Mouse (Mus musculus) T-cell, adult 2 months (primary cell): ENCODE measurements around the gene Cfap65.

Experiments
- DNase-seq: peaks from one replicate; pipeline ENCODE4 v3.0.0; 2022; ENCODE audit warnings: low spot score

The Cfap65 gene

DNA sequence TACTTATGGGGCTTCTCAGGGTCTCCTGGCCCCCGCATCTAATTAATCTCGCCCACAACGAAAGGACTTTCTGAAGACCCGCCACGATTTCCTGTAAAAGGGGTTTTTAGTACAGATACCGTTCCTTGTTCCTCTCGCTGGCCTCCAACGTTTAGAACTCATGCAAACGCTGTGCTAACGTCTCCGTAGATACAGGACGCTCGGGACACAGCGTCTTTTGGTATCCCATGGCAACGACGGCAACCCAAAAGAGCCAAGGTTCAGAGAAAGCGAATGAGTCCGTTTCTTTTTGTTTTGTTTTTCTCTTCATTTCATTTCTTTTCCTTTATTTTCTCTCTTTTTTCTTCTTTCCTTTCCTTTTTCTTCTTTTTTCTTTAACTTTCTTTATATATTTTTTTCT, at the start of gene Cfap65:
TSS of gene Cfap65 (minus strand) at position 198 of the 400 bp plus-strand sequence.
- no peak for DNase-seq

DNA sequence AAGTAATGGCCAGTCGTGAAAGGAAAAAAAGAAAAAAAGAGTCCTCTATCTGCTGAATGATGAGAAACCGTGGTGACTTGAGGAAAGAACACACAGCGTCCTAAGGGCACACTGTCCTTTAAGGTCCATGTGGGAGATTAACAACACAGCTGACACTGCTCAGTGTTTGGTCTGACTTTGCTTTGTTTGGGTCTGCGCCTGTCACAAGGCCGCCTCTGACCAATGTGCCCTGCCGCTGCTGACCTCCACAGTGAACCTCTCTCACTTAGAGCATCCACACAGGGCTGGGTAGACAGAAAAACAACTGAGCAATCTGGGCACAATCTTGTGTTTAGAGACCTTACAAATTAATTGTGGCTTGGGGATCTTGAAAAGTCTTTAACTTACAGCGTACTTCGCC, 41.6 kb upstream of the Cfap65 start:
- DNase-seq: no peak

DNA sequence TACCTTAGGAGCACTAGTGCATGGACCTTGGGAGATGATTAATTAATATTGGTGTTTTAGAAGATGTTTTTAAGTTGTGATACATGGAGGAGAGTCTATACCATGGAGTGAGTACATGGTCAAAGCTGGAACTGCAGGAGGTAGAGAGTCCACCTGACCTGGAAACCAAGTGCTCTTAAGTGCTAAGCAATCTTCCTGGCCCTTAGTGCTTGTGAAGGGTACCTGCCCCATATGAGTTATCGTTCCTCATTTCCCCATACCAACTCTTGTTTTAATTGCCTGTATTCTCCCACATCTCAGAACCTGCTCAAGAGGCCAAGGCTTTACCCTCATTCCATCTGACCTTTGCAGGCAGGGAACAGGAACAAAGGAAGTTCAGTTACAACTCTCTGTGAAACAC, 40.5 kb upstream of the Cfap65 start:
- DNase-seq: no peak

DNA sequence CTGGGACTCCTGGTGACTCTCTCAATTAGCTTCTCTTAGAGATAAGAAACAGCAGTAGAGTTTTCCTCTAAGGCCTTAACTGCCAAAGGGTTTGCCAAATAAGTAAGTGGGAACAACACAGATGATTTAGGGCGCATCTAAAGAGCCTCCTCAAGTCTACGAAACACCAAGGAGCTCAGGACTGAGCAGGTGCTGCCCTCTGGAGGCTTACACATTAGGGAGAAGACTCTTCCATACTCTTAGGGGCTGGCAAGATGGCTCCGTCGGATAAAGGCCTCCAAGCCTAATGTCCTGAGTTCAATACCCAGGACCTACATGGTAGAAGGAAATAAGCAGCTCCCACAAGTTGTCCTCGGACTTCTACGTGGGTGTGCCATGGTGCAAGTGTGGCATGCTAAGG, 38.2 kb upstream of the Cfap65 start:
- no peak for DNase-seq

DNA sequence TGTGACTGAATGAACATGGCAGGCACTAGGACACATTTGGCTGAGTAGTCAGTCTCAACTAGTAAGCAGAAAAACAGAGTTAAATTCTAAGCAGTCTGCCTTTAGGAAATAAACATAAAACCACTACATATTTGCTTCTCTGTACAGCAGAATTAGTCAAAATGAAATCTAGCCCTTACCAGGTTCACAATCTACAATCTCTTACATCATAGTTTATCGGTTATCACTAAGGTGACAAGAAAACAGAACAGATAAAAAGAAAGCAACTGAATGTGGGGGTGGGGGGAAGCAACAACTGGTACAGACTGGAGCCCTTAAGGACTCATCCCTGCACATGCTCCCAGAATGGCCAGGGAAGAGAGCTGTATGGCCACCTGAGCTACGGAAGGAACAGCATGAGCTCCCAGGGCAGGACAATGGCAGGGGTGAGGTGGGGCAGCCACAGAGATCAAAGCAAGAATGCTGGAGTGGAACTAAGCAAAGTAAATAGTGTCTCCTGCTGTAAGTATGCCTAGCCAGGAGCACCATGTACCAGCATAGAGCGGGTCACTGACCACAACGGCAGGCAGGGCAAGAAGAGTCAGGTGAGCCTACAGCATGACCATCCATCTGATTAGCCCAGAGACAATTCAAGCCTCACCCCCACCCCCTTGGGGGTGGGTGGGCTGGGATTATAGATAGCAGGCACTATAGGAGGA, 36.1 kb upstream of the Cfap65 start:
- DNase-seq: no peak

DNA sequence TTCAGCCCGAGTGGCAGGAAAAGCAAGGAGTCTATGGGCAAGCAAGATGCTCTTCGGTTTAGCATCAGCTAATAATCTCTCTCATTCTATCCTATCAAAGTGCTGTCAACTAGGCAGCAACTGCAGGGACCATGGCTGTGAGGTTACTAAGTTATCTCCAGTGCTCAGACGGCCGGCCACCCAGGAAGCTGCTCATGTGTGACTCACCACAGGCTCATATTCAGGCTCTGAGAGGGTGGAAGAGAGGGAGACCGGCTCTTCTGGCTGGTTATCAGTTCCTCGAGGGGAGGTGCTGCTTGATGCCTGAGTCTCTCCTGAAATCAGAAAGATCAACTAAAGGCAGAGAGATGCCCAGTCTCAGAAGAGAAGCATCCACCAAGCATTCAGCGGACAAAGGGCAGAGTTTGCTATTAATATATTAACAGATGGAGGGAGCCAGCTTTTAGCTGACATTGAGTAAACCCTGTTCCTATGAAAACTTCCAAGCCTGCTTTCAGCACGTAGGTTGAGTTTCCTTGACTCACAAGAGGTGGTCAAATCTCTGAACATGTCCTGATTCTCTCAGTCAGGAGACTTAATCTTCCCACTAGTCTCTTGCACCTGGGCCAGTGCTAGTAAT, 32.7 kb upstream of the Cfap65 start:
- DNase-seq: no peak

DNA sequence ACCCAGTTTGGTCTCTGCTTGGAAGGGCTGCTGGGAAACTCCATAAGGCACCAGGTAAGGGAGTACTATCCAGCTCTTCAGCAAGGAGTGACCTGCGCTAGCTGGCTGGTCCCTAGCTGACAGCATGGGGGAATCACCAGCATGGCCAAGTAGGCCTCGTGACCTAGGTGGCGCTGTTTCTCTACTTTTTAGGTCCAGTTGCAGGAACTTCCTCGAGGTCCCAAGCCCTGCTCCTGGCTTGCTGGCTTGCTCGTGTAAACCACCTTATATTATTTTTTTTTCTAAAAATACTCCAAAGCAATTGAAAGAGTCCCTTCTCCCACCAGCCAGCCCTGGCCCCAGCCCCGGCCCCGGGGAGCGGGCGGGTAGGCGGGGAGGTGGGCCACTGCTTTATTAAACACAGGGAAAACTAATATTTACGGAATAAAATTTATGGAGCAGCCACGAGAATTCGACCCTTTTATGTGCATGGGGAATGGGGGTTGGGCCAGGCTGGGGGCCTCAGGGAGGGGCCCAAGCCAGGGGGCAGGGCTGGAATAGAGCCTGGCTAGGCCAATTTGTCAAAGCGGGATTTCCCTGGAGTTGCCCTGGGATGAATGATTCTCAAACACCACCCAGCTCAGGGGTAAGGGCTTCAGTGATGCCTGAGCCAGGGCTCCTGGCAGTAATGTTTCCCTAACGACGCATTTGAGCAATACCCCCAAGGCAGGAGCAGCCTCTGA, 29.3 kb upstream of the Cfap65 start:
- DNase-seq: peak; percentile 5

DNA sequence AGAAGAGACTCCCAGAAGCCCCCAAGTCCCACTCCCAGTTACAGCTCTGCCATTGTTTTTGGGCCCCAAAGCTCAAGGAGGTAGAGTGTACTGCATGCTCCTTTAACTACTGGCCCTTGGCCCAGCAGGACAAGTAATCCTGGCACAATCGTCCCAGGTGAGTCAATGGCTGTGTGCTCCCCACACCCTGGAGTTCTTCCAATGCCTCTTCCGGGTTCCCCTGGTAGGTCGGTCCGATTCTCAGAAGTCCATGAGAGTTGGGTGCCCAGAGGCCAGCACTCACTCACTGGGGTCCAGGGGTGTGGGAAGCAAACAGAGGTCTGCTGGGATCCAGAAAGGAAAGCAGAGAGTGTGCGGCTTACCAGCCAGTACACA, 27.4 kb upstream of the Cfap65 start:
- DNase-seq: no peak

DNA sequence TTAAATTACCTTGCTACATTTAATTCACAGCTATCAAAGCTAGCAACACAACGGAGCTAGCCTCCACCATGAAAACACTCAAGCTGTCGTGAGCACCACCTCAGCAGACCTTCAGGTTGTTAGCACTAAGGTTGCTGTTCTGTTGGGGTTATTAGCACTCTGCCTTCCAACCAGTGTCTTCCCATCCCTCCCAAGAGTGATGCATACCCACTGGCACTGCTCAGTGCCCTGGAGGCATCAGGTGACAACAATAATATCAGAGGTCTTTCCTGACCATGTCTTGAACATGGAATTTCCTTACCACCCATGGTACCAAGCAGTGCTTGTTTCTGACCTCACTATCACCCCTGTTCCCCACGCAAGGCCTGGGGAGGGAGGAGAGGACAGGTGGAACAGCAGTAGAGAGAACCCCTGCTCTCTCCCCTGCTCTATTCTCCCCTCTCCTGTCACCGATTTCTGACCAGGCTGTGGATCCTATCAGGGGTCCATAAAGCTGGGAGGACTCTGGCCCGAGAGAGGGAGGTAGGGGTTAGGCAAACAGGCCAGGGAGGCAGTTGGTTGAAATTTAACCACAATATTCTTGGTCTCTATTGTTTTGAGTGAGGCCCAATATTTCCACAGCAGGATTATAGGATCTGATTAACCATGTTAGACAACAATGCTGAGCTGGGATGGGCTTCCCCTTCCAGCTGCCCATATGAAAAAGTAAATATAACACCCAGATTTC, 26.9 kb upstream of the Cfap65 start:
- no peak for DNase-seq

DNA sequence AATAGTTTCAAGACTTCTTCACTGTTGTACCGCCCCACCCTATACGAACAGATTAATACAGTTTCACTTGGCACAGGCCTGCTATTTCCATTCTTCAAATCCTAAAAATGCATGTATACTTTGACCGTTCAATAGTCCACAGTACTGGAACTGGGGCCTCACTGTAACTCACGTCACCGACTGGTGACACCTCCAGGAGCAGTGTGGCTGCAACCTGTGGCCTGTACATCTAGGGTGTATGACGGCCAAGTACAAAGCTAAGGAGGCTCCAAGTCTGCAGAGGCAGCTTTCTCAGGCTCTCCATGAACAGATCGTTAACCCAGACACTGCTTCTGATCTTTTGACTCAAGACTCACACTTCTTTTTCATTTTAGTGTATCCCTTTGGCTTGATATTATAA, 26.3 kb upstream of the Cfap65 start:
- no peak for DNase-seq

DNA sequence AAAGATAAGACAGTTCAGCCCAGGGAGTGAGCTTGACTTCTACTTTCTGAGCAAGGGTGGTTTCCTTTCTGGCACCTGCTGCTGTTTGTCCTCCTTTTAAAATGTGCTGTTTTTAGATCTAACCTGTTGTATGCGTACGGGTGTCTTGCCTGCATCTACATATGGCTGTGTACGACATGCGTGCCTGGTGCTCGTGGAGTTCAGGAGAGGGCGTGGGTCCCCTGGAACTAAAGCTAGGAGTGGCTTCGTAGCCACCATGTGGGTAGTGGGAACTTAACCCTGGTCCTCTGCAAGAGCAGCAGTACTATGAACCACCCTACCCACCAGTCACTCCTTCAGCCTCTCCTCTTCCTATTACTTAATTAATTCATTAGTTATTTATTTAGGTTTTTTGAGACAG, 24.7 kb upstream of the Cfap65 start:
- no peak for DNase-seq

DNA sequence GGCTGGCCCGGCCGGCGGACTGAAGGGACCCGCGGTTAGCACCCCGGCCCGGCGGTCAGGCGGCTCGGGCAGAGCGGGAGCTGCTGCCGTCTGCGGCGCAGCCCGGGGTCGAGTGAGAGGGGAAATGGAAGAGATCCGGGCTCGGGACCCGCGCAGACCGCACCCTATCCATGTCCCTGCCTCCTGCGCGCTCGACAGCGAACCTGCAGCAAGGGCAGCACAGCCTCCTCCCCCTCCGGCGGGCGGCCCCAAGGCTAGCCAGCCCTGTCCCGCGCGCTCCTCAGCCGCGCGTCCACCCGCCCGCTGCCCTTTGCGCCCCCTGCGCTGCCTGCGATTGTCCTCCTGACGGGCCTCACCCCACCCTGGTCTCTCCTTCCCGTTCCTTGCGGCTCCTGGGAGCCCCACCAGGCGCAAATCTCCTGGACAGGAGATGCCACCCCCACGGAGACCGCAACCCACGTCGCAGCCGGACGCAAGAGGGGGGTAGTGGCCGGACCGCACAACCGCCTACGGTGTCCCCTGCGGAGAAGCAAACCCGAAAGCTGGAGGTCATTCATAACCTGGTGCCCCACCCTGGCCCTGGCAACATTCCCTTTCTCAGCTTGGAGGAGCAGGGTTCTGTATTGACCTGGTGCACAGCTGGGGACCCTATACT, 16.3 kb upstream of the Cfap65 start, which contains the start of gene Ihh:
TSS of gene Ihh (minus strand) at position 117 of the 655 bp plus-strand sequence.
- DNase-seq: no peak

DNA sequence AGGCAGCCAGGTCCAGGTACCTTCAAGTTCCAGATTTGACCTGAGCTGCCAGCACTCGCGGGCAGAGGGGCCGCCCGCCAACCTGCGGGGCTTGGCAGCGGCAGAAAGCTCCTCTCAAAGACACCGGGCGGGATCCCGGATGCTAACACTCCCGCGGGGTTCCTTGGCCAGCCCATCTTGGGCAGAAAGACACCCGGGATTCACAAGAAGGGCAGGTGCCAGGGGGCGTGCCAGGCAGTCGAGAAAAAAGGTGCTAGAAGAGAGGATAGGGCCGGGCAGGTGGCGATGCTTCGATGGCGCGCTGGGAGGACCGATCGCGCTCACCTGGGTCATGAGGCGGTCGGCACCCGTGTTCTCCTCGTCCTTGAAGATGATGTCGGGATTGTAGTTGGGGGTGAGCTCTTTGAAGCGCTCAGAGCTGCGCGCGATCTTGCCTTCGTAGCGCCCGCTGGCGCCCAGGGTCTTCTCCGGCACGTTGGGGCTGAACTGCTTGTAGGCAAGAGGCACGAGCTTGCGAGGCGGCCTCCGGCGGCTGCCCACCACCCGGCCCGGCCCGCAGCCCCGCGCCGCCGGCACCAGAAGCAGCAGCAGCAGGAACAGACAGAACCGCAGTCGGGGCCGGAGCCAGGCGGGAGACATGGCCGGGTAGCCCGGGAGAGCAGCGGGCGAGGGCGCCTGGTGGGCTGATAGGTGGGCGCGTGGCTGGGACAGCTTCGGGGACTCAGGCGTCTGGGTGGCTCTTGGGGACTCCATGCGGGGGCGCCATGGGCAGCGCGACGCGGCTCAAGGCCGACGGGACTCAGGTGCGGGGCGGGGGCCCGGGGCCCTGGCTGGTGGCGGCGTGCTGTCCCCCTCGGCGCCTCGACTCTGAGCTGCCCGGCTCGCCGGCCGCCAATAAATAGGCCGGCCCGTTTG, 15.4 kb upstream of the Cfap65 start:
- DNase-seq: no peak

DNA sequence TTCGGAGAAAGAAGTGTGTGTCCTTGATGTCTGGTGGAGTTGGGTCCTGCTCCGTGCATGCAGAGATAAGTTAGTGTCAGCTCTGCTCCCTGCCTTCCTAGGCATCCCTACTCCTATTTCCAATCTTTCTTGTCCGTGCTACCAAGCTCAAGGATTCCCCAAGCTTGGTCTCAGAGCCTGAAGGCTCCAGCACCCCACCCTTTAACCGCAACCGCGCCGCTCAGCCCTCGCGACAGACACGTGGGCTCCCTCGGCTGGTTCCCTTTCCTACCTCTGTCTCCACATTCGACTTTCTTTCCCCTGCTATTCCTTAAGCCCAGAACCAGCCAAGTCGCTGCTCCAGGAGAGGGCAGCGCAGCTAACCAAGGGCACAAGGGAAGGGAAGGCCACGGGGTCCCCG, 14.7 kb upstream of the Cfap65 start:
- no peak for DNase-seq

DNA sequence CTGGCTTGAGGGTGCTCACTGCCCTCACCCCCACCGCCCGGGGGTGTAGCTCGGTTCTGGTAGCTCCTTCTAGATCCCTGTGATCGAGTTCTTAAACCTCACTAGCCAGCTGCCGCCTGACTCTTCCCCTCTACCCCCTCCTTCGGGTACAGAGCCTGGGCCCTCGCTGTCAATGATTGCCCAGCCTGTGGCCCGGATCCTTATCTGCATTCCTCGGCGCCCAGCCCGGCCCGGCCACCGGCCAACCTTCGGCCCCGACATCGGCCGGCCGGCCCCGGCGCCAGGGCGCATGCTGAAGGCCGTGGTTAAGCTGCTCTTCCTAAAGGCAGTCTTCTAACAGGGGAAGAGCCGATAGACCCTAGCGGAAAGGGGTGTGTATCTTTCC, 14.3 kb upstream of the Cfap65 start:
- no peak for DNase-seq

DNA sequence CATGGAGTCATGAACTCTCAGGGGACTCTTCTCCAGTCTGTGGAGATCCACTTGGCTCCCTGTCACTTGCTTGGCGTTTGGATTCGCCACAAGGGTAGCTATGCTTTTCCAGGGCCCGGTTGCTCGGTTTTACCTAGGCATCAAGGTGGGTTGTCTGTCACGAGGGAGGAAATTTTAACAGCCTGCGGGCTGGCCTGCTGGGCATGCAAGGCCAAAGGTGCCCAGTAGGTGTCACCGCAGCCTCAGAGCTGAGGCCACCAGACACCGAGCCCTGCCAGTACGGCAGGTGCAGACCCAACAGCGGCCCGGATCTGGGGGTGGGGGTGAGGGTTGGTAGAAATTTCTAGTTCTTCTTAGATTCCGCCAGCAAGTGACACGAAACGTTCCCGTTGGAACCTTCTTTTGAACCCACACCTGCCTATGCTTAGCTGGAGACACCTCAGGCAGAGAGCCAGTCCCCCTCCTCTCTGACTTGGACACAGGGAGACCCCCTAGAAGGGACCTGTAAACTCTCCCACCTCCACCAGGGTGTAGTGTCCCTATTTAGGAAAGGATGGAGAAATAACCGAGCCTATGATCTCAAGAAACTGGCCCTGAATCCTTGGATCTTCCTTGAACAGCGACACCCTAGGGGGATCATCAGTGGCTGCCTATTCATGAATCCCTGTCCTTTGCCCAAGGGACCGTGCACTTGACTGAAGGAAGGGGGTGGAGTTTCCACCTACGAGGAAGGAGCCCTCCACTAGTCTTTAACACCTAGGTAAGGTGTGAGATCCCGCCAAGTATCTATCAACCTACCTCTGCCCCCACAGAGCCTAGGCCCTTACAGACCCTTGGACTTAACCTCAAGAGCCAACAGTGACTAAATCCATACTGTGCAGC, 13.6 kb upstream of the Cfap65 start:
- DNase-seq: peak; percentile 24

DNA sequence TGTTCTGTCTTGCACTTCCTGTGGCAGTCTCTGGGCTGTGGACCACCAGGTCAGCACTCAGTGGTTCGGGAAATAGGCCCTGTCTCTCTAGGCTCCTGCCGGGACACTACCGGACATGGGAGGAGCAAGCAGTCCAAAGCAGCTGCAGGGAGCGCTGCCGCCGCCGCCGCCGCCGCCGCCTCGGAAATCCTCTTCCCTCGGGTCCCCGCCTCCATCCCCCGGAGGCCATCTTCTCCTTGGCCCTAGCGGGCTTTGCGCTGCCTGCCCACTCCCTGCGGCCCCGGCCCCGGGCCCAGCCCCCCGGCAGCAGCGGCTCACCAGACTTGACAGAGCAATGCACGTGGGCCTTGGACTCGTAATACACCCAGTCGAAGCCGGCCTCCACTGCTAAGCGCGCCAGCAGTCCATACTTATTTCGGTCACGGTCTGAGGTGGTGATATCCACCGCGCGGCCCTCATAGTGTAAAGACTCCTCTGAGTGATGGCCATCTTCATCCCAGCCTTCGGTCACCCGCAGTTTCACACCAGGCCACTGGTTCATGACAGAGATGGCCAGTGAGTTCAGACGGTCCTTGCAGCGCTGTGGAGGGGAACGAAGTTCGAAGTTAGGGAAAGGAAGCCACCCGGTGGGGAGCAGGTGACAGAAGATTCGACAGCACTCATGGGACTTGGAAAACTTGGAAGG, 12.7 kb upstream of the Cfap65 start:
- no peak for DNase-seq

DNA sequence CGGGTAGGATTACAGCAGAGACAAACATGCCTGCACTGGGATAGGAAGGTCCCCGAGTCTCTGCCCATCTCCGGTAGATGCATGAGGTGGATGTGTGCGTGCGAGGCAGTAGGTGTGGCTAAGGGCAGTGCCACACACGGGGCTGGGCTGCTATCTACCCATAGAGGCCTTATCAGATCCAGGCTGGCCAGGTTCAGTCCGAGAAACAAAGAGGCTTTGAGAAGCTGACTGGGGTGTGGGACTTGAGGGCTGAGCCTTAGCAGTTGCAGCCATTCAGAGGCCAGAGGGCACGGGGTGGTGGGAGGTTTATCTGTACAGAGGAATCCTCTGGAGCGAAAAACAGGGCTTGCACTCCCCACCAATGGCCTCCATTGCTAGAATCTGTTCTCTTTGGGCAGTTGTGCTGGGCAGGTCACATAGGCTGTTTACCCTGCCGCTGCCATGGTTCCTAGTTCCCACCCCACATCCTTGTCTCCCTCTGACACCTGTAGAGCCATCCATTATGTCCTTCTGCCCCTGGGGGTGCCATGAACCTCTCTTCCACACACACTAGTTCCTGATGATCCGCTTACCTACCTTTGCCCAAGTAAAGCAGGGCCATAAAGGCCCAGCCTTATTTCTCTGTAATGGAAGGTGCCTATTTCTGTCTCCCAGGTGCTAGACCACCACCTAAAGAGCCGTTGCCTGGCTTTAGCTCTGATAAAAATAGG, 6.4 kb upstream of the Cfap65 start:
- DNase-seq: no peak

DNA sequence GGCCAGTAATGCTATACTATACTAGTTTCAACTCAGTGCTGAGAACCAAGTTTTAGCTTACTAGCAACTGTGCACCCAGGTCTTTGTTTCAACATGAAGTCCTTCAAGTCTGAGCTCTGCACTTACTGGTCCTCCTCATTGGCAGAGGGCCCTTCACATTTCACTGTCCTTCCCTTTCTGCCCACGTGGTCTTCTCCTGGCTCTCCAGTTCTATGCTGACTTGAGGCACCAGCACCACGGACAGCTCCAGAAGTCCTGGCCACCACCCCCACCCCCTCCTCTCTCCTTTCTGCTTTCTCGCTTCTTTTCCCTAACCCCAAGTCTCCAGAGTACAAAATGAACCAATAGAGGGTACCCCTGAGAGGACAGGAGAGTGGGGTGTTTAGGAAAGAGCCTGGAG, 4.4 kb upstream of the Cfap65 start:
- no peak for DNase-seq
